Mouse (Mus musculus) megakaryocyte, embryonic 14.5 days (primary cell): ENCODE measurements around the gene Ago3.

Source experiments
- FLI1 ChIP-seq: IDR thresholded peaks from 2 replicates; pipeline ENCODE4 v1.6.1; 2012; ENCODE audit warnings: low read length, inconsistent platforms, mixed read lengths
- GATA1 ChIP-seq: IDR thresholded peaks from 3 replicates; pipeline ENCODE4 v1.6.1; 2012; ENCODE audit warnings: mixed read lengths, low read length, inconsistent platforms, borderline replicate concordance

- no peak for TF ChIP-seq GATA1
- no peak for TF ChIP-seq FLI1
Measured at GRCm38 (mm10) chr4:126464189-126464891, 35.0 kb upstream of the Ago3 start.
